Mouse (Mus musculus): ENCODE results near the gene Ccdc65. TPM values are rescaled to one million over a fixed set of nuclear protein-coding genes. Genes with fewer than 3 reads are reported as not detected.
A peak's percentile ranks its signal among the peaks of the same experiment; 100 is the strongest.

Gene Ccdc65
- polyA plus RNA-seq, 1 experiment from 2014 or later: not detected

GRCm38 (mm10) chr15:98675634-98676250 lies 32.3 kb upstream of the Ccdc65 start:
- no peak overlapping the region for H3K27ac ChIP-seq (ENCODE audit: low read length)
- no peak overlapping the region for H3K4me2 ChIP-seq (ENCODE audit: low read depth, low read length)
- peaks cover 48% of the 10 kb centered on the region for H3K27me3 ChIP-seq (ENCODE audit: control insufficient read depth, insufficient read depth, low read depth, low read length)
- peak overlapping the region; percentile 0; the same call in 1 of the 2 replicates for H3K4me3 ChIP-seq (ENCODE audit: low read depth, low read length)
- no peaks in the 10 kb centered on the region for H3K9me3 ChIP-seq (replicated peaks; ENCODE audit: control insufficient read depth, low read length)
- no peaks in the 10 kb centered on the region for H3K36me3 ChIP-seq (ENCODE audit: control insufficient read depth, insufficient read depth)
- no peak overlapping the region for H3K9ac ChIP-seq (ENCODE audit: low read depth, low read length)
- no peaks in the 10 kb centered on the region for H3K4me1 ChIP-seq (ENCODE audit: control insufficient read depth, low read depth, low read length)
- no peak for ATAC-seq (ENCODE audit: low read depth)
- WGBS (ENCODE audit: insufficient replicate concordance): 7% methylated on average over 14 of the region's 14 CpGs

- Histone ChIP-seq H3K4me1 (ENCODE audit: control insufficient read depth, low read depth, low read length) (no peaks in the 10 kb centered on the region), H3K9ac (ENCODE audit: low read depth, low read length) (no peak overlapping the region), H3K4me3 (ENCODE audit: low read depth, low read length) (peak overlapping the region; percentile 44), H3K9me3 (replicated peaks; ENCODE audit: control insufficient read depth, low read length) (no peaks in the 10 kb centered on the region), H3K27me3 (ENCODE audit: control insufficient read depth, insufficient read depth, low read depth, low read length) (peaks cover 48% of the 10 kb centered on the region), H3K4me2 (ENCODE audit: low read depth, low read length) (peak overlapping the region; percentile 58), H3K27ac (ENCODE audit: low read length) (no peak overlapping the region), H3K36me3 (ENCODE audit: control insufficient read depth, insufficient read depth) (no peaks in the 10 kb centered on the region)
- ATAC-seq (ENCODE audit: low read depth): no peak
- WGBS (ENCODE audit: insufficient replicate concordance): 4% methylated on average over 9 of the region's 9 CpGs
Measured at GRCm38 (mm10) chr15:98676471-98676870, 31.5 kb upstream of the Ccdc65 start.

- H3K4me1 ChIP-seq (ENCODE audit: control insufficient read depth, low read depth, low read length): no peaks in the 10 kb centered on the region
- peaks cover 48% of the 10 kb centered on the region for H3K27me3 ChIP-seq (ENCODE audit: control insufficient read depth, insufficient read depth, low read depth, low read length)
- H3K4me2 ChIP-seq (ENCODE audit: low read depth, low read length): peak within 1 kb of the TSS; percentile 58
- H3K9ac ChIP-seq (ENCODE audit: low read depth, low read length): peak within 1 kb of the TSS; percentile 6; the same call in 1 of the 2 replicates
- WGBS (ENCODE audit: insufficient replicate concordance): under 1% methylated on average over 37 of the region's 37 CpGs
- peak; percentile 95 for ATAC-seq (ENCODE audit: low read depth)
- H3K36me3 ChIP-seq (ENCODE audit: control insufficient read depth, insufficient read depth): no peaks in the 10 kb centered on the region
- peak within 1 kb of the TSS; percentile 44 for H3K4me3 ChIP-seq (ENCODE audit: low read depth, low read length)
- no peaks in the 10 kb centered on the region for H3K9me3 ChIP-seq (replicated peaks; ENCODE audit: control insufficient read depth, low read length)
- no peak within 1 kb of the TSS for H3K27ac ChIP-seq (ENCODE audit: low read length)
Measured at GRCm38 (mm10) chr15:98676940-98677728, 30.9 kb upstream of the Ccdc65 start, which contains the start of gene Rnd1. TSS of gene Rnd1 (minus strand) at chr15:98677461.

- Histone ChIP-seq H3K4me2 (ENCODE audit: low read depth, low read length) (no peak overlapping the region), H3K4me3 (ENCODE audit: low read depth, low read length) (no peak overlapping the region), H3K27ac (ENCODE audit: low read length) (no peak overlapping the region), H3K9me3 (replicated peaks; ENCODE audit: control insufficient read depth, low read length) (no peaks in the 10 kb centered on the region), H3K4me1 (ENCODE audit: control insufficient read depth, low read depth, low read length) (no peaks in the 10 kb centered on the region), H3K27me3 (ENCODE audit: control insufficient read depth, insufficient read depth, low read depth, low read length) (peaks cover 48% of the 10 kb centered on the region), H3K36me3 (ENCODE audit: control insufficient read depth, insufficient read depth) (no peaks in the 10 kb centered on the region), H3K9ac (ENCODE audit: low read depth, low read length) (no peak overlapping the region)
- 47% methylated on average over 7 of the region's 7 CpGs for WGBS (ENCODE audit: insufficient replicate concordance)
- ATAC-seq (ENCODE audit: low read depth): no peak
Measured at GRCm38 (mm10) chr15:98677977-98678376, 30.0 kb upstream of the Ccdc65 start.

GRCm38 (mm10) chr15:98680660-98681059 lies 27.3 kb upstream of the Ccdc65 start:
- peaks cover 28% of the 10 kb centered on the region for H3K27me3 ChIP-seq (ENCODE audit: control insufficient read depth, insufficient read depth, low read depth, low read length)
- H3K9ac ChIP-seq (ENCODE audit: low read depth, low read length): no peak overlapping the region
- no peak overlapping the region for H3K4me3 ChIP-seq (ENCODE audit: low read depth, low read length)
- no peaks in the 10 kb centered on the region for H3K9me3 ChIP-seq (replicated peaks; ENCODE audit: control insufficient read depth, low read length)
- no peak overlapping the region for H3K27ac ChIP-seq (ENCODE audit: low read length)
- no peak for ATAC-seq (ENCODE audit: low read depth)
- no peak overlapping the region for H3K4me2 ChIP-seq (ENCODE audit: low read depth, low read length)
- no peaks in the 10 kb centered on the region for H3K4me1 ChIP-seq (ENCODE audit: control insufficient read depth, low read depth, low read length)
- H3K36me3 ChIP-seq (ENCODE audit: control insufficient read depth, insufficient read depth): no peaks in the 10 kb centered on the region
- 70% methylated on average over 8 of the region's 8 CpGs for WGBS (ENCODE audit: insufficient replicate concordance)

- H3K9ac ChIP-seq (ENCODE audit: low read depth, low read length): no peak overlapping the region
- H3K4me3 ChIP-seq (ENCODE audit: low read depth, low read length): no peak overlapping the region
- 50% methylated on average over 7 of the region's 7 CpGs for WGBS (ENCODE audit: insufficient replicate concordance)
- no peaks in the 10 kb centered on the region for H3K9me3 ChIP-seq (replicated peaks; ENCODE audit: control insufficient read depth, low read length)
- H3K36me3 ChIP-seq (ENCODE audit: control insufficient read depth, insufficient read depth): no peaks in the 10 kb centered on the region
- ATAC-seq (ENCODE audit: low read depth): no peak
- H3K27ac ChIP-seq (ENCODE audit: low read length): no peak overlapping the region
- H3K4me1 ChIP-seq (ENCODE audit: control insufficient read depth, low read depth, low read length): no peaks in the 10 kb centered on the region
- H3K4me2 ChIP-seq (ENCODE audit: low read depth, low read length): no peak overlapping the region
- peaks cover 18% of the 10 kb centered on the region for H3K27me3 ChIP-seq (ENCODE audit: control insufficient read depth, insufficient read depth, low read depth, low read length)
Measured at GRCm38 (mm10) chr15:98681633-98682032, 26.4 kb upstream of the Ccdc65 start.

GRCm38 (mm10) chr15:98683177-98683576 lies 24.8 kb upstream of the Ccdc65 start:
- Histone ChIP-seq H3K9me3 (replicated peaks; ENCODE audit: control insufficient read depth, low read length) (no peaks in the 10 kb centered on the region), H3K4me2 (ENCODE audit: low read depth, low read length) (no peak overlapping the region), H3K27me3 (ENCODE audit: control insufficient read depth, insufficient read depth, low read depth, low read length) (peaks cover 5% of the 10 kb centered on the region), H3K4me1 (ENCODE audit: control insufficient read depth, low read depth, low read length) (no peaks in the 10 kb centered on the region), H3K27ac (ENCODE audit: low read length) (no peak overlapping the region), H3K9ac (ENCODE audit: low read depth, low read length) (no peak overlapping the region), H3K36me3 (ENCODE audit: control insufficient read depth, insufficient read depth) (no peaks in the 10 kb centered on the region), H3K4me3 (ENCODE audit: low read depth, low read length) (no peak overlapping the region)
- WGBS (ENCODE audit: insufficient replicate concordance): 44% methylated on average over 10 of the region's 10 CpGs
- peak; percentile 24; the same call in 1 of the 2 replicates for ATAC-seq (ENCODE audit: low read depth)

- peak overlapping the region; percentile 25; the same call in 1 of the 2 replicates for H3K27ac ChIP-seq (ENCODE audit: low read length)
- no peak for ATAC-seq (ENCODE audit: low read depth)
- WGBS (ENCODE audit: insufficient replicate concordance): 43% methylated on average over 1 of the region's 1 CpGs
Measured at GRCm38 (mm10) chr15:98683746-98684145, 24.3 kb upstream of the Ccdc65 start.

GRCm38 (mm10) chr15:98685926-98686325 lies 22.1 kb upstream of the Ccdc65 start:
- H3K9me3 ChIP-seq (replicated peaks; ENCODE audit: control insufficient read depth, low read length): no peaks in the 10 kb centered on the region
- no peak overlapping the region for H3K4me3 ChIP-seq (ENCODE audit: low read depth, low read length)
- ATAC-seq (ENCODE audit: low read depth): no peak
- no peak overlapping the region for H3K9ac ChIP-seq (ENCODE audit: low read depth, low read length)
- H3K27me3 ChIP-seq (ENCODE audit: control insufficient read depth, insufficient read depth, low read depth, low read length): no peaks in the 10 kb centered on the region; the same call in 1 of the 2 replicates
- no peak overlapping the region for H3K27ac ChIP-seq (ENCODE audit: low read length)
- no peaks in the 10 kb centered on the region for H3K4me1 ChIP-seq (ENCODE audit: control insufficient read depth, low read depth, low read length)
- 61% methylated on average over 3 of the region's 3 CpGs for WGBS (ENCODE audit: insufficient replicate concordance)
- H3K36me3 ChIP-seq (ENCODE audit: control insufficient read depth, insufficient read depth): no peaks in the 10 kb centered on the region
- H3K4me2 ChIP-seq (ENCODE audit: low read depth, low read length): no peak overlapping the region

More at GRCm38 (mm10) chr15:98683746-98684145, 24.3 kb upstream of the Ccdc65 start:
- Histone ChIP-seq H3K4me2 (ENCODE audit: low read depth, low read length) (no peak overlapping the region), H3K4me3 (ENCODE audit: low read depth, low read length) (no peak overlapping the region), H3K36me3 (ENCODE audit: control insufficient read depth, insufficient read depth) (no peaks in the 10 kb centered on the region), H3K9ac (ENCODE audit: low read depth, low read length) (no peak overlapping the region), H3K27me3 (ENCODE audit: control insufficient read depth, insufficient read depth, low read depth, low read length) (peaks cover 3% of the 10 kb centered on the region), H3K9me3 (replicated peaks; ENCODE audit: control insufficient read depth, low read length) (no peaks in the 10 kb centered on the region), H3K4me1 (ENCODE audit: control insufficient read depth, low read depth, low read length) (no peaks in the 10 kb centered on the region)

Data from liver, embryonic 16.5 days (tissue).